Mouse (Mus musculus): ENCODE measurements at regions not wholly inside any gene's neighbourhood (a gene's known extent, or its start where the extent isn't known, plus 50 kb on each side); places are given as distances from the start of the nearest gene placed in this dataset.

DNA sequence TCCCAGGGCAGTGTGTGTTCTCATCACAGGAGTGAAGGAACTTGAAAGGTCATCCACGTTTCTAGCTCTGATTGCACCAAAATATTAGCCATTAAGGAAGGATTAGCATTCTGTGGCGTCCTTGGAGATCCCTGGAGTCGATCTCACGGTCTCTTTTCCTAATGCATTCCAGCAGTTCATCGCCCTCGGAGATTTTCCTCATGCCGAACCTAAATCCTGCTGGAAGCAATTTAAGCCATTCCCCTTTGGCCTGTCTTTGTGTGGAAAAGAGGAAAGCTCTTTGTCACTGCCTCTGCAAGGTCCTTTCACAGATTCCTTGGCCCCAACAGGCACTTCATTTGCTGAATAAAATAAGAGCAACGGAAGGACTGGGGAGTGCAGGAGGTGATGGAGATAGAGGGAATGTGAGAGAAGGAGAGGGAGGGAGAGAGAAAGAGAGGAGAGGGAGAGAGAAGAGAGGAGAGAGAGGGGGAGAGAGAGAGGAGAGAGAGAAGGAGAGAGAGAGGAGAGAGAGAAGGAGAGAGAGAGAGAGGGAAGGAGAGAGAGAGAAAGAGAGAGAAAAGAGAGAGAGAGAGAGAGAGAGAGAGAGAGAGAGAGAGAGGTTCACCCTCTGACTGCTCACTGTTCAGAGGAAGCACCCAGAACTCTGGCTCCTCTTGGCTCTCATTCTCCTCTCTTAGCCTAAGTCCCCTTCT, 177.2 kb upstream of the Zfp462 start:
- WGBS = 57% methylated on average over 8 of the region's 8 CpGs
- H3K4me1 ChIP-seq (replicated peaks) = no peaks in the 10 kb centered on the region
- no peaks in the 10 kb centered on the region for H3K9me3 ChIP-seq
- no peak overlapping the region for H3K9ac ChIP-seq
- H3K4me2 ChIP-seq (replicated peaks) = no peak overlapping the region
- H3K27ac ChIP-seq = no peak overlapping the region
- H3K4me3 ChIP-seq (replicated peaks) = no peak overlapping the region
- no peak for ATAC-seq
- no peaks in the 10 kb centered on the region for H3K36me3 ChIP-seq
- H3K27me3 ChIP-seq (replicated peaks) = no peaks in the 10 kb centered on the region

GRCm38 (mm10) chr4:54768836-54769235, 176.0 kb upstream of the Zfp462 start:
- 52% methylated on average over 4 of the region's 4 CpGs for WGBS
- H3K27me3 ChIP-seq (replicated peaks) = no peaks in the 10 kb centered on the region
- ATAC-seq = no peak
- H3K4me2 ChIP-seq (replicated peaks) = no peak overlapping the region
- H3K4me1 ChIP-seq (replicated peaks) = no peaks in the 10 kb centered on the region
- H3K36me3 ChIP-seq = no peaks in the 10 kb centered on the region
- no peak overlapping the region for H3K4me3 ChIP-seq (replicated peaks)
- H3K27ac ChIP-seq = no peak overlapping the region
- no peaks in the 10 kb centered on the region for H3K9me3 ChIP-seq
- no peak overlapping the region for H3K9ac ChIP-seq

GRCm38 (mm10) chr4:54774066-54774465, 170.8 kb upstream of the Zfp462 start:
- Histone ChIP-seq H3K9me3 (no peaks in the 10 kb centered on the region), H3K4me3 (replicated peaks) (no peak overlapping the region), H3K27ac (no peak overlapping the region), H3K4me1 (replicated peaks) (no peaks in the 10 kb centered on the region), H3K27me3 (replicated peaks) (no peaks in the 10 kb centered on the region), H3K4me2 (replicated peaks) (no peak overlapping the region), H3K9ac (no peak overlapping the region), H3K36me3 (no peaks in the 10 kb centered on the region)
- ATAC-seq = no peak
- WGBS = 82% methylated on average over 4 of the region's 4 CpGs

DNA sequence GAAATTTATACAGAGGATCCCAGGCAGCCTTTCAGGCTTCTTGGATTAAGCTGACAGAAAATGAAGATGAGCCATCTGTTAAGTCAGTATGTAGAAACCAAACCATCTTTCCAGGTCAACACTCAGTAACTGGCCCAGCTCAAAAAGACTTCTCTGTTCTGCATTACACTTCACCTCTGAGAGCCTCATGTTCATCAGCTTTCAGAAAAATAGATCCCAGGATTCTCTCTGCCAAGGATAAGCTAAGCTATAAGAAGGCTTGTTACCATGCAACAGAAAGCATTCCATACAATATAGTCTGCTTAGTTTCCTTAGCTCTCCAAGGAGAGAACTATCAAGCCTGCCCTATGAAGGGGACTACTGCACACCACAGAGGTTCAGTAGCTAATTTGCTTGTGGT, 170.1 kb upstream of the Zfp462 start:
- H3K4me3 ChIP-seq (replicated peaks) = no peak overlapping the region

DNA sequence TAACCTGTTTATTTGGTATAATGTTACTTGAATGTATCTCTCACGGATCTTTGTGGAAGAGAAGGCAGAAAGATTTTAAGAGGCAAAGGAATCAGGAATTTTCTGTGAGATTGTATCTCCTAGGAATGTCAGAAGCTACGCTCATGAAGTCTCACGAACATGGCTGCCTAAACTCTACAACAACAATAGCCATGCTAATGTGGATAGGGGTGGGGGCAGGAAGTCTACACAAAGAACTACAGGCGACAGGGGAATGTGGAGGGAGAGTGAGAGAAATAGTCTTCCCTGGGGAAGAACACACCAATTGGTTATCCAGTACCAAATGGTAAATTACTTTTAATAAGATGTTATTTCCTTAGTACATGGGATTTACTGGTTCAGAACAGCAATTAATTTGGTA, 164.3 kb upstream of the Zfp462 start:
- no peaks in the 10 kb centered on the region for H3K9me3 ChIP-seq
- no peak overlapping the region for H3K4me3 ChIP-seq (replicated peaks)
- no peak overlapping the region for H3K4me2 ChIP-seq (replicated peaks)
- no peaks in the 10 kb centered on the region for H3K27me3 ChIP-seq (replicated peaks)
- no peaks in the 10 kb centered on the region for H3K36me3 ChIP-seq
- H3K27ac ChIP-seq = no peak overlapping the region
- H3K4me1 ChIP-seq (replicated peaks) = no peaks in the 10 kb centered on the region
- 61% methylated on average over 4 of the region's 4 CpGs for whole genome bisulfite sequencing
- no peak overlapping the region for H3K9ac ChIP-seq
- ATAC-seq = no peak

More for the DNA sequence above, 170.1 kb upstream of the Zfp462 start:
- Histone ChIP-seq H3K9me3 (no peaks in the 10 kb centered on the region), H3K4me1 (replicated peaks) (no peaks in the 10 kb centered on the region), H3K9ac (no peak overlapping the region), H3K27ac (no peak overlapping the region), H3K36me3 (no peaks in the 10 kb centered on the region), H3K27me3 (replicated peaks) (no peaks in the 10 kb centered on the region), H3K4me2 (replicated peaks) (no peak overlapping the region)
- no peak for ATAC-seq

GRCm38 (mm10) chr4:54791217-54791742, 153.6 kb upstream of the Zfp462 start:
- ATAC-seq = no peak
- Histone ChIP-seq H3K9ac (no peak overlapping the region), H3K36me3 (no peaks in the 10 kb centered on the region), H3K4me1 (replicated peaks) (no peaks in the 10 kb centered on the region), H3K27ac (no peak overlapping the region), H3K9me3 (no peaks in the 10 kb centered on the region), H3K27me3 (replicated peaks) (no peaks in the 10 kb centered on the region), H3K4me3 (replicated peaks) (no peak overlapping the region), H3K4me2 (replicated peaks) (no peak overlapping the region)
- 76% methylated on average over 5 of the region's 5 CpGs for WGBS

DNA sequence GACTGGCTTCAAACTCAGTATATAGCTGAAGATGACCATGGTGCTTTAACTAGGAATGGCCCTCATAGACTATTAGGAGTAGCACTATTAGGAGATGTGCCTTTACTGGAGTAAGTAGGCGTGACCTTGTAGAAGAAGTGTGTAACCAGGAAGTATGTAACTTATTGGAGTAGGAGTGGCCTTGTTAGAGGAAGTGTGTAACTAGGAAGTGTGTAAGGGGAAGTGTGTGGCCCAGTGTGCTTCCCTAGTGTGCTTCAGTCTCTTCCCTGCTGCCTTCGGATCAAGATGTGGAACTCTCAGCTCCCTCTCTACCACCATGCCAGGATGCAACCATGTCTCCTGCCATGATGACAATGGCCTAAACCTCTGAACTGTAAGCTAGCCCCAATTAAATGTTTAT, 151.0 kb upstream of the Zfp462 start:
- 83% methylated on average over 2 of the region's 2 CpGs for WGBS
- H3K9ac ChIP-seq = no peak overlapping the region
- no peak overlapping the region for H3K4me2 ChIP-seq (replicated peaks)
- no peaks in the 10 kb centered on the region for H3K36me3 ChIP-seq
- no peaks in the 10 kb centered on the region for H3K9me3 ChIP-seq
- H3K4me1 ChIP-seq (replicated peaks) = no peaks in the 10 kb centered on the region
- H3K4me3 ChIP-seq (replicated peaks) = no peak overlapping the region
- no peaks in the 10 kb centered on the region for H3K27me3 ChIP-seq (replicated peaks)
- no peak overlapping the region for H3K27ac ChIP-seq
- ATAC-seq = no peak

DNA sequence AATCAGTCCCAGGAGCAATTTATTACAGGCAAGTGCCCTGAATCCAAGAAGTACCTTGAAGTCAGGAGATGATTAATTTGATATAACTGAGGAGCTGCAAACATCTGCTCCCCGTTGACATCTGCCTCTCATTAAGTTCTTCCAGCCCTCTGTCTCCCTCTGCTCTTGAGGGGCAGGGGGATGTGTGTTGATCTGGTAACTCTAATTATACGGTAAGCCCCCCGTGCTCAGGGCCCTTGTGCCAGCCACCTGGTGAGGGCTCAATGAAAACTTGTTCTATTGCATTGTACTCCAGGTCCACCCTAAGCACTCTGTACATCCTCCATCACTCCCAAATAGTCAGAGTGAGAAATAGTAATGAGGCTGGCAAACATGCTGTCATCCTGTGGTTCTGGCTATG, 149.6 kb upstream of the Zfp462 start:
- no peaks in the 10 kb centered on the region for H3K36me3 ChIP-seq
- WGBS = 39% methylated on average over 3 of the region's 3 CpGs

DNA sequence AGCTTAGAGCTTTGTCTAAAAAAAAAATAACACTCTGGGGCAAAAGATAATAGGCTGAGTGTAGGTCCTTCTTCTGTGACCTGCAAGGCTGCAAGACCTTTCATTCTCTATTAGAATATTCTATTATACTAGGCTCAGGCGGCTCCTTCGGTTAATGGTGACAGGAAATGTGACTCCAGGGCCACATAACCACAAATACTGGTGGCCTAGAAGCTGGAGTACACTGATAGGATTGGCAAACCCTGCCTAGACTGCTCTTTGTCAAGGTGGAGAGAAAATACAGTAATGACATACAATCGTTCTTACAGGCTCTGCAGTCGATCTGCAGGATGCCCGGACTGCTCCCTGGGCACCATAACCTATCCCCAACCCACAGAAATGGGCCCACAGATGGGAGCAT, 146.3 kb upstream of the Zfp462 start:
- WGBS = 81% methylated on average over 5 of the region's 5 CpGs
- H3K4me2 ChIP-seq (replicated peaks) = no peak overlapping the region
- no peaks in the 10 kb centered on the region for H3K4me1 ChIP-seq (replicated peaks)
- no peaks in the 10 kb centered on the region for H3K36me3 ChIP-seq
- no peak for ATAC-seq
- H3K27ac ChIP-seq = no peak overlapping the region
- no peaks in the 10 kb centered on the region for H3K9me3 ChIP-seq
- no peak overlapping the region for H3K4me3 ChIP-seq (replicated peaks)
- H3K9ac ChIP-seq = no peak overlapping the region
- no peaks in the 10 kb centered on the region for H3K27me3 ChIP-seq (replicated peaks)

More for the DNA sequence above, 149.6 kb upstream of the Zfp462 start:
- H3K27ac ChIP-seq = no peak overlapping the region
- no peak overlapping the region for H3K4me2 ChIP-seq (replicated peaks)
- H3K9me3 ChIP-seq = no peaks in the 10 kb centered on the region
- H3K9ac ChIP-seq = no peak overlapping the region
- H3K4me1 ChIP-seq (replicated peaks) = no peaks in the 10 kb centered on the region
- no peaks in the 10 kb centered on the region for H3K27me3 ChIP-seq (replicated peaks)
- no peak overlapping the region for H3K4me3 ChIP-seq (replicated peaks)
- no peak for ATAC-seq

GRCm38 (mm10) chr4:54811163-54811562, 133.7 kb upstream of the Zfp462 start:
- no peaks in the 10 kb centered on the region for H3K9me3 ChIP-seq
- ATAC-seq = no peak
- H3K4me2 ChIP-seq (replicated peaks) = no peak overlapping the region
- WGBS = 76% methylated on average over 3 of the region's 3 CpGs
- no peaks in the 10 kb centered on the region for H3K27me3 ChIP-seq (replicated peaks)
- no peaks in the 10 kb centered on the region for H3K36me3 ChIP-seq
- no peak overlapping the region for H3K4me3 ChIP-seq (replicated peaks)
- H3K9ac ChIP-seq = no peak overlapping the region
- H3K4me1 ChIP-seq (replicated peaks) = no peaks in the 10 kb centered on the region
- H3K27ac ChIP-seq = no peak overlapping the region

- Histone ChIP-seq H3K9ac (no peak overlapping the region), H3K27me3 (replicated peaks) (no peaks in the 10 kb centered on the region), H3K4me3 (replicated peaks) (no peak overlapping the region), H3K36me3 (no peaks in the 10 kb centered on the region), H3K4me2 (replicated peaks) (no peak overlapping the region), H3K27ac (no peak overlapping the region), H3K4me1 (replicated peaks) (no peaks in the 10 kb centered on the region), H3K9me3 (no peaks in the 10 kb centered on the region)
- ATAC-seq = no peak
- WGBS = 67% methylated on average over 10 of the region's 10 CpGs
These were observed 131.9 kb upstream of the Zfp462 start for GRCm38 (mm10) chr4:54812740-54813634.

DNA sequence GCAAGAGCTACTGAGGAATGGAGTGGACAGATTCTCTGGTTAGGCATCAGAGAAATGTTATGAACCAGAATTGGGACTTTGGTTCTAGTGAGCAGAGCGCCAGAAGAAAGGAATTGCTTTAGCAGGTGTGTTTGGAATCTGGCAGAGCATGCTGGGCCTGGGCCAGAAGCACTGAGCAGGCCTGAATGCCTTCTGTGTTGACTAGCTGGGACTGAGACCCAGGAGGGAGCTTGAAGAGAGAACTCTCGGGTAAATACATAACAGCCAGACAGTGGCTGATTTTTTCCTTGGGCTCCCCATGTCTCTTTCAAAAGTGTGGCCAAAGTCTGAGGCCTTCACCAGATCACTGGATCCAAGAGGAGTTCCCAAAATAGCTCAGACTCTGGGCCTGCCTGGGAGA, 107.5 kb upstream of the Zfp462 start:
- no peaks in the 10 kb centered on the region for H3K9me3 ChIP-seq
- H3K36me3 ChIP-seq = no peaks in the 10 kb centered on the region
- no peak overlapping the region for H3K27ac ChIP-seq
- no peaks in the 10 kb centered on the region for H3K27me3 ChIP-seq (replicated peaks)
- H3K4me3 ChIP-seq (replicated peaks) = no peak overlapping the region
- WGBS = 61% methylated on average over 2 of the region's 2 CpGs
- no peak for ATAC-seq
- no peak overlapping the region for H3K4me2 ChIP-seq (replicated peaks)
- H3K4me1 ChIP-seq (replicated peaks) = no peaks in the 10 kb centered on the region
- no peak overlapping the region for H3K9ac ChIP-seq
